Mouse (Mus musculus): ENCODE measurements around the gene Mthfsd. TPM values are rescaled to one million over a fixed set of nuclear protein-coding genes. Genes with fewer than 3 reads are reported as not detected.
A peak's percentile ranks its signal among the peaks of the same experiment; 100 is the strongest.

Gene Mthfsd
- polyA plus RNA-seq, 1 experiment: 51.6 TPM

- Histone ChIP-seq H3K4me3 (replicated peaks; ENCODE audit: extremely low read depth, low read depth, low read length) (peak within 1 kb of the TSS; percentile 96), H3K4me1 (ENCODE audit: control insufficient read depth, insufficient read depth, low read length) (no peaks in the 10 kb centered on the region)
- WGBS: under 1% methylated on average over 64 of the region's 83 CpGs
These were observed 23.8 kb downstream of the Mthfsd start, which contains the start of gene Foxf1 for GRCm38 (mm10) chr8:121084210-121084951. TSS of gene Foxf1 (plus strand) at chr8:121084386.

GRCm38 (mm10) chr8:121083936-121084209 lies 24.3 kb downstream of the Mthfsd start:
- Histone ChIP-seq H3K4me3 (replicated peaks; ENCODE audit: extremely low read depth, low read depth, low read length) (peak overlapping the region; percentile 96), H3K4me1 (ENCODE audit: control insufficient read depth, insufficient read depth, low read length) (no peaks in the 10 kb centered on the region)
- TF ChIP-seq POLR2A (IDR thresholded peaks at IDR 0.05; ENCODE audit: borderline replicate concordance, extremely low read depth, low read depth, low read length): no peak
- TF ChIP-seq CTCF (IDR thresholded peaks at IDR 0.05; ENCODE audit: insufficient read depth, low read length): no peak
- WGBS: 1% methylated on average over 15 of the region's 27 CpGs
- no peak for DNase-seq

More at GRCm38 (mm10) chr8:121084210-121084951, 23.8 kb downstream of the Mthfsd start, which contains the start of gene Foxf1:
- peak; percentile 47; the same call in 1 of the 2 replicates for TF ChIP-seq POLR2A (IDR thresholded peaks at IDR 0.05; ENCODE audit: borderline replicate concordance, extremely low read depth, low read depth, low read length)
- no peak for TF ChIP-seq CTCF (IDR thresholded peaks at IDR 0.05; ENCODE audit: insufficient read depth, low read length)
- DNase-seq: peak; percentile 51

GRCm38 (mm10) chr8:121083093-121083935 lies 24.9 kb downstream of the Mthfsd start:
- 1% methylated on average over 89 of the region's 89 CpGs for WGBS
- no peaks in the 10 kb centered on the region for H3K4me1 ChIP-seq (ENCODE audit: control insufficient read depth, insufficient read depth, low read length)
- TF ChIP-seq CTCF (IDR thresholded peaks at IDR 0.05; ENCODE audit: insufficient read depth, low read length) (no peak), POLR2A (IDR thresholded peaks at IDR 0.05; ENCODE audit: borderline replicate concordance, extremely low read depth, low read depth, low read length) (peak; percentile 36; the same call in 1 of the 2 replicates)
- peak overlapping the region; percentile 96 for H3K4me3 ChIP-seq (replicated peaks; ENCODE audit: extremely low read depth, low read depth, low read length)
- peak; percentile 70 for DNase-seq

GRCm38 (mm10) chr8:121082218-121083092 lies 25.7 kb downstream of the Mthfsd start:
- TF ChIP-seq POLR2A (IDR thresholded peaks at IDR 0.05; ENCODE audit: borderline replicate concordance, extremely low read depth, low read depth, low read length) (peak; percentile 84; the same call in 1 of the 2 replicates), CTCF (IDR thresholded peaks at IDR 0.05; ENCODE audit: insufficient read depth, low read length) (no peak)
- 4% methylated on average over 57 of the region's 57 CpGs for WGBS
- Histone ChIP-seq H3K4me1 (ENCODE audit: control insufficient read depth, insufficient read depth, low read length) (peaks cover 4% of the 10 kb centered on the region), H3K4me3 (replicated peaks; ENCODE audit: extremely low read depth, low read depth, low read length) (peak overlapping the region; percentile 96)
- DNase-seq: peak; percentile 26

GRCm38 (mm10) chr8:121081398-121081797 lies 26.8 kb downstream of the Mthfsd start:
- peak; percentile 15 for DNase-seq
- Histone ChIP-seq H3K4me1 (ENCODE audit: control insufficient read depth, insufficient read depth, low read length) (peaks cover 5% of the 10 kb centered on the region), H3K4me3 (replicated peaks; ENCODE audit: extremely low read depth, low read depth, low read length) (peak overlapping the region; percentile 96)
- no peak for TF ChIP-seq CTCF (IDR thresholded peaks at IDR 0.05; ENCODE audit: insufficient read depth, low read length)
- TF ChIP-seq POLR2A (IDR thresholded peaks at IDR 0.05; ENCODE audit: borderline replicate concordance, extremely low read depth, low read depth, low read length): no peak
- 16% methylated on average over 7 of the region's 7 CpGs for WGBS

GRCm38 (mm10) chr8:121080361-121081090 lies 27.7 kb downstream of the Mthfsd start:
- Histone ChIP-seq H3K4me3 (replicated peaks; ENCODE audit: extremely low read depth, low read depth, low read length) (peak overlapping the region; percentile 96), H3K4me1 (ENCODE audit: control insufficient read depth, insufficient read depth, low read length) (peaks cover 5% of the 10 kb centered on the region)
- 5% methylated on average over 49 of the region's 49 CpGs for WGBS
- no peak for DNase-seq
- no peak for TF ChIP-seq CTCF (IDR thresholded peaks at IDR 0.05; ENCODE audit: insufficient read depth, low read length)
- TF ChIP-seq POLR2A (IDR thresholded peaks at IDR 0.05; ENCODE audit: borderline replicate concordance, extremely low read depth, low read depth, low read length): no peak

GRCm38 (mm10) chr8:121079944-121080343 lies 28.2 kb downstream of the Mthfsd start:
- Histone ChIP-seq H3K4me3 (replicated peaks; ENCODE audit: extremely low read depth, low read depth, low read length) (peak overlapping the region; percentile 96), H3K4me1 (ENCODE audit: control insufficient read depth, insufficient read depth, low read length) (peaks cover 5% of the 10 kb centered on the region)
- TF ChIP-seq CTCF (IDR thresholded peaks at IDR 0.05; ENCODE audit: insufficient read depth, low read length) (no peak), POLR2A (IDR thresholded peaks at IDR 0.05; ENCODE audit: borderline replicate concordance, extremely low read depth, low read depth, low read length) (no peak)
- DNase-seq: no peak
- WGBS: 23% methylated on average over 12 of the region's 12 CpGs

GRCm38 (mm10) chr8:121079201-121079600 lies 29.0 kb downstream of the Mthfsd start:
- DNase-seq: no peak
- H3K4me3 ChIP-seq (replicated peaks; ENCODE audit: extremely low read depth, low read depth, low read length): peak overlapping the region; percentile 55
- H3K4me1 ChIP-seq (ENCODE audit: control insufficient read depth, insufficient read depth, low read length): peaks cover 5% of the 10 kb centered on the region
- WGBS: 18% methylated on average over 7 of the region's 7 CpGs
- TF ChIP-seq CTCF (IDR thresholded peaks at IDR 0.05; ENCODE audit: insufficient read depth, low read length) (no peak), POLR2A (IDR thresholded peaks at IDR 0.05; ENCODE audit: borderline replicate concordance, extremely low read depth, low read depth, low read length) (no peak)
